Mouse (Mus musculus) liver, embryonic 14.5 days (tissue): ENCODE data around the gene Lias.

Experiments used
- CTCF ChIP-seq: IDR thresholded peaks from 2 replicates; pipeline ENCODE4 v1.5.1; 2016; ENCODE audit warnings: antibody characterized with exemption, low read depth, control low read depth
- EP300 ChIP-seq: IDR thresholded peaks from 2 replicates; pipeline ENCODE4 v1.6.1; 2016; ENCODE audit warnings: antibody characterized with exemption, low read depth

DNA sequence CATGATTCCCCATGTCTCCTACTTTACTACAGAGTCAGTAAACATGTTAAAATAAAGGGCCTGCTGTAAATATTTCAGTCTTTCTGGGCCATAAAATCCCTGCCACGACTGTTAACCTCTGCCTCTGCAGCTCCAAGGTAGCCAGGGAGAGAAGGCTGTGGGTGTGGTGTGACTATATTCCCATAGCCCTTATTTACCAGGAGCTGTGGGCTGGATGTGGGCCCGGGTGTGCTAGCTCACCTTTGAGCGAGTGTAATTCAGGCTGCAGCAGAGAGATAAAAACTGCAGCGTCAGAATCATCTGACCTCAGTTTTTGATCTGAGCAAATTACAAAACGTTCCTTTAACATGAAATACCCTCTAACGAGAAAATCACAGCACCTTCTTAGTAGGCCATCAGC lies 29.5 kb downstream of the Lias start:
- TF ChIP-seq CTCF (no peak), EP300 (no peak)
